Mouse (Mus musculus): ENCODE measurements around the gene Psip1.
"Not testable (repeated sequence)": the region's sequence is repeated elsewhere in the genome, so short reads cannot be mapped to it uniquely, and the experiment has no call there.

Psip1 gene

DNA sequence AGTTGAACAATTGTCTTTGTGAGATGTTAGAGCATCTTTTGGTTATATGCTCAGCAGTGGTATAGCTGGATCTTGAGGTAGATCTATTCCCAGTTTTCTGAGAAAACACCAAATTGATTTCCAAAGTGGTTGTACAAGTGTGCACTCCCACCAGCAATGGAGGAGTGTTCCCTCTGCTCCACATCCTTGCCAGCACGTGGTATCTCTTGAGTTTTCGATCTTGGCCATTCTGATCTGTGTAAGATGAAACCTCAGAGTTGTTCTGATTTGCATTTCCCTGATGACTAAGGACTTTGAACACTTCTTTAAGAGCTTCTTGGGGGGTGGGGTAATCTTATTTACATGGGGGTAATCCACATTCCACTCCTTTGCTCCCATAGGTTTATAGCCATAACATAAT, 23.3 kb upstream of the Psip1 start:
- DNase-seq (ENCODE audit: extremely low read depth, insufficient read length, low spot score) = no peak

DNA sequence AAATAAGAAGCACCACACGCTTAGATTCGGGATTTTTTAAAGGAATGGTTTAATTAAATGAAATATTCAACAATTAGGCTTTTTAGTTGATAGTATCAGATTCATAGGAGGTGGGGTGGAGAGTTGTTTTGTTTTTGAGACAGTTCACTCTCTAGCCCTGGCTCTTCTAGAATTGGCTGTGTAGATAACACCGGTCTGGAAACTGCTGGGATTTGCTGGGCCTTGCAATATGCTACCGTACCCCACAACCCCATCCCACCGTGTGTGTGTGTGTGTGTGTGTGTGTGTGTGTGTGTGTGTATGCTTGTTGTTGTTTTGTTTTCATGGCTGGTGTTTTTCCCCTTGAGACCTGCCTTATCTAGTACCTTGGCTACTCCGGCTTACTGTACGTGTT, 14.8 kb upstream of the Psip1 start:
- DNase-seq (ENCODE audit: extremely low read depth, insufficient read length, low spot score) = no peak

GRCm38 (mm10) chr4:83500154-83501036, 14.1 kb upstream of the Psip1 start:
- DNase-seq (ENCODE audit: extremely low read depth, insufficient read length, low spot score) = no peak

- not testable (repeated sequence) for DNase-seq (ENCODE audit: extremely low read depth, insufficient read length, low spot score)
Observed at GRCm38 (mm10) chr4:83497013-83497412, 10.8 kb upstream of the Psip1 start.

DNA sequence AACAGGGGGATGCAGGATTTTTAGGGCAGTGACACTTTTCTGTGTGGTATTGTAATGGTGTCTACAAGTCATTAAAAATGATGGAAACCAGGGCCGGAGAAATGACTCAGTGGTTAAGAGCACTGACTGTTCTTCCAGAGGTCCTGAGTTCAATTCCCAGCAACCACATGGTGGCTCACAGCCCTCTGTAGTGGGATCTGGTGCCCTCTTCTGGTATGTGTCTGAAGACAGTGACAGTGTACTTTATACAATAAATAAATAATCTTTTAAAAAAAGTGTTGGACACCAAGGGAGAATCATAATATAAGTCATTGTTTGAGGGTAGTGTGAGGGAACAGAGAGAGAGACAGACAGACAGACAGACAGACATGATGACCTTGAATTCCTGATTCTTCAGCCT, 6.9 kb upstream of the Psip1 start:
- no peak for DNase-seq (ENCODE audit: extremely low read depth, insufficient read length, low spot score)

DNA sequence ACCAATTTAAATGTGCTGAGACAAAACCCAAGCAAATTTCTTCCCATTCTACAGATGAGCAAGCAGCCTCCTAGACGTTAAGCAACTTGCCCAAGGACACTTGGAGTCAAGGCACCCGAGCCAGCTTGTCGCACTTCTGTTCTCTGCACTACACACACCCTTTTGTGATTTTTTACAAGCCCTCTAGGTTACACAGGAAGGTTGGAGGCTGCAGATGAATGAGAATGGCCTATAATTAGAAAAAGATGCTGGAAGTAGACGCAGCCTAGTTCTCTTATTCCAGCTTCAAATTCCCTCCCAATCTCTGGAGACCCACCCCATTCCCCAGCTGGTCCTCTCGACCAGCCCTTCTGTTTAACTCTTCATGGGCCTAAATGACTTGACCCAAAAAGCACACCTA, 2.9 kb upstream of the Psip1 start:
- no peak for DNase-seq (ENCODE audit: extremely low read depth, insufficient read length, low spot score)

GRCm38 (mm10) chr4:83485735-83486116, 533 bp downstream of the Psip1 start:
- DNase-seq (ENCODE audit: extremely low read depth, insufficient read length, low spot score) = peak; percentile 92

DNA sequence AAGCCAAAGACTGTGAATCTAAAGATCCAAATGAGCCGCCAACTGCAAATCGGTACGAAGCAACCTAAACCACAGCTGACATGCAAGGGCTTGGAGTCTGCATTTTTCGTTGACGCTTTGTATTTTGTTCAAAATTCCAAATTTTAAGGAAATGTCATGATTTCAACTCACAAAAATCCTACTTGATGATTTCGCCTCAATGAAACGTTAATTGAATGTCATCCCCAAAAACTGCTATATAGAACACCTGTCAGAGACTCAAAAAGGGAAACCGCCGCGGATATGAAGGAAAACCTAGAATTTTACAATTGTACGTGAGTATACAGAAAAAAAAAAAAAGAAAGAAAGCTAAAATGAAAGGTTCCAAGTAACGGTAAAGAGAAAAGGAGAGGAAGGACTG, 1.0 kb downstream of the Psip1 start:
- no peak for DNase-seq (ENCODE audit: extremely low read depth, insufficient read length, low spot score)

DNA sequence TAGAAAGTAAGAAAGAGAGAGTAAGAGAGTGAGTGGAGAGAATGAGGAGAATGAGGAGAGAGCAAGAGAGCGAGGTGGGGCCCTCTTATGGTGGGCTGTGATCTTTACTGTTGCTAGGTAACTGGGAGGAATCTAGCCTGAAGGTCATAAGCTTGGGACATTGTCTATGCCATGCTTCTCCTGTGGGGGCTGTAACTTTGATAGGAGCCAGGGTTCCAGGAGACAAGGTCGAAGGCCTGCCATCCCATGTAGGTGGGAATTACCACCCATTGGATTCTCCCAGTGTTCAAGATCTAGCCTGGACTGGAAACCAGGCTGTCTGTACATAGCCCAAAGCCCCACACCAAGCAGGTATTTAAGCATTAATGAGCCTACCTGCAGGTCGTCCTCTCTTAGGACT, 18.1 kb downstream of the Psip1 start:
- no peak for DNase-seq (ENCODE audit: extremely low read depth, insufficient read length, low spot score)

DNA sequence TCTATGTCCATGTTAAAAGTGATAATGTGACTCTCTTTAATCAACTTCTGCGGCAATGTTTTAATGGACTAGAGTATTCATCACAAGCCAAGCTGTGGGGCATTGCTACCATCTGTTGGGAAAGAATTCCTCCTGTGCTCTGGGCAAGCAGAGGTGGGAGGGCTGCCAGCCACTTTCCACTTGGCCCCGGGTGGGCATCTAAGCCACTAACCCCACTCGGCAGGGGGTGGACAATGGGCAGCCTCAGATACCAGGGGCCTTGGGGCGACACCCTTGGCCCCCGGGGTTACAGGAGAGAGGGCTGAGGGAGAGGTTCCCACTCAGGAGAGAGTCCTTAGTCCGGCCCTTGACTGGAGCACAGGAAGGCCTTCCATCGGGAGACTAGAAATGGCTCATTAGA, 18.6 kb downstream of the Psip1 start:
- no peak for DNase-seq (ENCODE audit: extremely low read depth, insufficient read length, low spot score)

DNA sequence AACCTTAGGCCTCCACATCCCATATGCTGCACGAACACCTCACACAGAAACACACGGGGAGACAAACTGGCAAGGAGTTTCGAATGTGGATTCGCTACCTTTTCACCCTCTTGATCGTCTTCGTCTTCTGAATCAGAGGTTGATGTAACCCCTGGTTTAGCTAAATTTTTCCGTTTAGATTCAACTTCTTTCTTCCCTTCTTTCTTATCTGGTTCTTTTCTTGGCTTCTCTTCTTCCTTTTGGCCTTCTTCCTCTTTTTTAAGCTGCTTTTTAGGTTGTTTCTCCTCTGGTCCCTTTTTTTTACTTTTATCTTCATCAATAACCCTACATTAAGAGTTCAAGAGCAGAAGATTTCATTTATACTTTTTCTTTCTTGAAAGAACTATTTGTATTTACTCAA, 21.4 kb downstream of the Psip1 start:
- DNase-seq (ENCODE audit: extremely low read depth, insufficient read length, low spot score) = no peak

DNA sequence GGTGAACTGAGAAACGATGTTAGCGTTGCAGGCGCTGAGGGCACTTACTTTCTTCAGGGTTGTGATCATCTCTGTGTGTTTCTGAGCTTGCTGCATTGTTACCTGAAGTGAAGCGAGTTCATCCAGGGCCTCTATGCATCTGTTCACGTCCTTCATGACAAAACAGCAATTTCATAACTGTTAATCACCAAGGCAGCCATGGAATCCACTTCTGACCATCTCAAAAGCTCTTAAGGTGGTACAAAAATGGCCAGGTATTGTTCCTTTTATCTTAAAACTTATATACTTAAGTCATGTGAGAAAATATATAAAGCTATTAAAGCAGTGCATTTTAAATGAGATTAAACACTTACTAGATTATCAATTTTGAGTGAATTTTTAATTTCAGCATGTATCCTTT, 26.2 kb downstream of the Psip1 start:
- DNase-seq (ENCODE audit: extremely low read depth, insufficient read length, low spot score) = no peak

- no peak for DNase-seq (ENCODE audit: extremely low read depth, insufficient read length, low spot score)
Observed at GRCm38 (mm10) chr4:83450785-83451184, 35.5 kb downstream of the Psip1 start.

GRCm38 (mm10) chr4:83441050-83441449, 45.2 kb downstream of the Psip1 start:
- DNase-seq (ENCODE audit: extremely low read depth, insufficient read length, low spot score) = no peak

DNA sequence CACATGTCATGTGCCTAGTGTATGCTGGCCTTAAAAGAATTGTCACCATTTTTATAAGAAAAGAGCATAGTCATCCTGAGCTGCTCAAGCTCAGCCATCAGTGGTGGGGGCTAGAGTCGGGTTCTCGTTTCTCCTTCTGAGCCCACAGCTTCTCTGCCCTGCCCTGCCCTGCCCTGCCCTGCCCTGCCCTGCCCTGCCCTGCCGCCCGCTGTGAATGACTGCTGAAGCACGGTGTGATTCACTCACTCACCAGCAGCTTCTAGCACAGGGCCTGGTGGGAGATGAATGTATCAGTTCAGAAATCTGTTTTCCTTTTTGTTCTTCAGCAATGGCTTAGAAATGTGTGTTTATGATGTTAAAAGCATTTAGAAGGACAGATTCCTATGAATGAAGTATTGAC, 47.2 kb downstream of the Psip1 start:
- peak; percentile 20 for DNase-seq (ENCODE audit: extremely low read depth, insufficient read length, low spot score)

- DNase-seq (ENCODE audit: extremely low read depth, insufficient read length, low spot score) = no peak
Observed at GRCm38 (mm10) chr4:83438116-83438515, 48.1 kb downstream of the Psip1 start.

DNA sequence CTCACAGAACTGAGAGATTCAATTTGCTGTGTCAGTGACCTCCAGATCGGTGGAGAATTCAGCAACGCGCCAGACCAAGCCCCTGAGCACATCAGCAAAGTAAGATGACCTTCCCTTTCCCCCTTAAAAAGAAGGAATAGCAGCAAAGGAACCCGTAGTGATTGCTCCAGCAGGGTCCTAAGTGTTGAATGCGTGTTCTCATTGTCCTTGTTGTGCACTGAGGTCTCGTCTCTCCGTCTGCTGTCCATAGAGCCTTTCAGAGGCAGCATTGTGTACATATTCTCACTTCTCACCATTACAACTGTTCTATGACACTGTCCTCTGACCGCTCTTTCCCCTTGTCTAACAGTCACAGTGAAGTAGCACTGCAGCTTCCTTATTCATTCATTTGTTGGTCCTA, 49.9 kb downstream of the Psip1 start:
- DNase-seq (ENCODE audit: extremely low read depth, insufficient read length, low spot score) = no peak

- DNase-seq (ENCODE audit: extremely low read depth, insufficient read length, low spot score) = no peak
Observed at GRCm38 (mm10) chr4:83432901-83433300, 53.4 kb downstream of the Psip1 start.

- DNase-seq (ENCODE audit: extremely low read depth, insufficient read length, low spot score) = no peak
Observed at GRCm38 (mm10) chr4:83431950-83432349, 54.3 kb downstream of the Psip1 start.

DNA sequence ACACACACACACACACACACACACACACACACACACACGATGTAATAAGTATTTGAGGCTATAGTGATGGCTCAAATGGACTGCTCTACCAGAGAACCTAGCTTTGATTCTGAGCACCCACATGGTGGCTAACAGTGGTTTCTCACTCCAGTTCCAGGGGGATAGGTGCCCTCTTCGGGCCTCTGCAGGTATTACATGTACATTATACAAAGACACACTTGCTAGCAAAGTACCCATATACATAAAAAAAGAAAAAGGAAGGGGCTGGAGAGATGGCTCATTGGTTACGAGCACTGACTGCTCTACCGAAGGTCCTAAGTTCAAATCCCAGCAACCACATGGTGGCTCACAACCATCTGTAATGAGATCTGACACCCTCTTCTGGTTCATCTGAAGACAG, 57.4 kb downstream of the Psip1 start:
- peak; percentile 21 for DNase-seq (ENCODE audit: extremely low read depth, insufficient read length, low spot score)

GRCm38 (mm10) chr4:83427696-83428095, 58.6 kb downstream of the Psip1 start:
- DNase-seq (ENCODE audit: extremely low read depth, insufficient read length, low spot score) = no peak

DNA sequence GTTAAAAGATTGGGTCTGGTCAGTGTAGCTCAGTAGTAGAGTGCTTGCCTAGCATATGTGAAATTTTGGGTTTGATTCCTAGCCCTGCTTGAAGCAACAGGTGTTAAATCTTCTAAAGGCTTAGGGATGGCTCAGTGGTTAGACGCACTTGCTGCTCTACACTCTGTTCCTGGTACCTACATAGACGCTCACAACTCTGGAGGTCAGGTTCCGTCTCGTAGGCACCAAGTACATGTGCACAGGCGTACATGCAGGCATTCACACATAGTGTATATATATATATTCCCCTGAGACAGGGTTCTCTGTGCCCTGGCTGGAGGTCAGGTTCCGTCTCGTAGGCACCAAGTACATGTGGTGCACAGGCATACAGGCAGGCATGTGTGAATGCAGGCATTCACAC, 59.1 kb downstream of the Psip1 start:
- DNase-seq (ENCODE audit: extremely low read depth, insufficient read length, low spot score) = no peak

DNA sequence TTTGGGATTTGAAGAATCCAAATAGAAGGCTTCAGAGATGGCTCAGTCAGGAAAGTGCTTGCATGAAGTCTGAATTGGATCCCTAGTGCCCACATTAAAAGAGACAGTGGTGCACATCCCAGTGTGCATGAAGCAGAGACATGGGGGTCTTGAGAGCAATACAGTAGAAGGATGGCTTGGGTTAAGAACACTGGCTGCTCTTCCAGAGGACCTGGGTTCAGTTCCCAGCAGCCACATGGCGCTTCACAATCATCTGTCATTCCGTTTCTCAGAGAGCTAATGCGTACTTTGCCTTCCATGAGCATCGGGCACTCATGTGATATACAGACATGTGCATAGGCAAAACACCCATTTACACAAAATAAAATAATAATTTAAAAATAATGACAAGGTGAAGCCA, 61.1 kb downstream of the Psip1 start:
- DNase-seq (ENCODE audit: extremely low read depth, insufficient read length, low spot score) = no peak

Measured in 3134 (cell line).